Mouse (Mus musculus): Measurements from ENCODE around the gene Tnk1. TPM values are rescaled to one million over a fixed set of nuclear protein-coding genes. Genes with fewer than 3 reads are reported as not detected.
"Not testable (repeated sequence)": the region's sequence is repeated elsewhere in the genome, so short reads cannot be mapped to it uniquely, and the experiment has no call there.

Gene Tnk1
- total RNA-seq, 2 experiments from 2014 or later = not detected

GRCm38 (mm10) chr11:69878952-69879351 is 20.4 kb upstream of the Tnk1 start:
- no peak for DNase-seq (ENCODE audit: low spot score in 2 of 2)

- DNase-seq (ENCODE audit: low spot score in 2 of 2) = no peak
Measured at GRCm38 (mm10) chr11:69878399-69878798, 19.9 kb upstream of the Tnk1 start.

GRCm38 (mm10) chr11:69877878-69878277 is 19.3 kb upstream of the Tnk1 start, which contains the start of gene Tmem95:
Gene Tmem95, minus strand, starts transcription at chr11:69878018.
- DNase-seq (ENCODE audit: low spot score in 2 of 2) = no peak

- peak; percentile 81 to 86 for DNase-seq (ENCODE audit: low spot score in 2 of 2)
Measured at GRCm38 (mm10) chr11:69876867-69877266, 18.3 kb upstream of the Tnk1 start.

GRCm38 (mm10) chr11:69876186-69876585 is 17.7 kb upstream of the Tnk1 start:
- peak; percentile 51 to 63 for DNase-seq (ENCODE audit: low spot score in 2 of 2)

- DNase-seq (ENCODE audit: low spot score in 2 of 2) = no peak
Measured at GRCm38 (mm10) chr11:69872451-69872850, 13.9 kb upstream of the Tnk1 start.

- DNase-seq (ENCODE audit: low spot score in 2 of 2) = no peak
Measured at GRCm38 (mm10) chr11:69871822-69872221, 13.3 kb upstream of the Tnk1 start.

GRCm38 (mm10) chr11:69870289-69871069 is 11.9 kb upstream of the Tnk1 start:
- DNase-seq (ENCODE audit: low spot score in 2 of 2) = no peak

GRCm38 (mm10) chr11:69867335-69867734 is 8.8 kb upstream of the Tnk1 start:
- DNase-seq (ENCODE audit: low spot score in 2 of 2) = no peak

- DNase-seq (ENCODE audit: low spot score in 2 of 2) = no peak
Measured at GRCm38 (mm10) chr11:69865561-69865960, 7.0 kb upstream of the Tnk1 start.

- no peak for DNase-seq (ENCODE audit: low spot score in 2 of 2)
Measured at GRCm38 (mm10) chr11:69864138-69864860, 5.8 kb upstream of the Tnk1 start.

GRCm38 (mm10) chr11:69863729-69864128 is 5.2 kb upstream of the Tnk1 start:
- not testable (repeated sequence) for DNase-seq (ENCODE audit: low spot score in 2 of 2)

GRCm38 (mm10) chr11:69855347-69855746 is 3.2 kb downstream of the Tnk1 start:
- no peak for DNase-seq (ENCODE audit: low spot score in 2 of 2)

GRCm38 (mm10) chr11:69854680-69855079 is 3.9 kb downstream of the Tnk1 start:
- DNase-seq (ENCODE audit: low spot score in 2 of 2) = no peak

GRCm38 (mm10) chr11:69853994-69854393 is 4.5 kb downstream of the Tnk1 start:
- DNase-seq (ENCODE audit: low spot score in 2 of 2) = no peak

GRCm38 (mm10) chr11:69850754-69851153 is 7.8 kb downstream of the Tnk1 start:
- DNase-seq (ENCODE audit: low spot score in 2 of 2) = no peak

GRCm38 (mm10) chr11:69849884-69850283 is 8.6 kb downstream of the Tnk1 start:
- DNase-seq (ENCODE audit: low spot score in 2 of 2) = no peak

GRCm38 (mm10) chr11:69849128-69849527 is 9.4 kb downstream of the Tnk1 start:
- no peak for DNase-seq (ENCODE audit: low spot score in 2 of 2)

- DNase-seq (ENCODE audit: low spot score in 2 of 2) = no peak
Measured at GRCm38 (mm10) chr11:69848021-69848420, 10.5 kb downstream of the Tnk1 start.

GRCm38 (mm10) chr11:69846738-69847688 is 11.5 kb downstream of the Tnk1 start:
- DNase-seq (ENCODE audit: low spot score in 2 of 2) = no peak

- peak; percentile 84 to 92 for DNase-seq (ENCODE audit: low spot score in 2 of 2)
Measured at GRCm38 (mm10) chr11:69846198-69846680, 12.3 kb downstream of the Tnk1 start, which contains the start of gene Plscr3. Gene Plscr3, plus strand, starts transcription at chr11:69846376.

All from layer of hippocampus, postnatal 14 days (tissue).